Mouse (Mus musculus): ENCODE results near the gene Sft2d2. TPM values are rescaled to one million over a fixed set of nuclear protein-coding genes. Genes with fewer than 3 reads are reported as not detected.
A peak's percentile ranks its signal among the peaks of the same experiment; 100 is the strongest.

Gene Sft2d2
- polyA plus RNA-seq, 1 experiment from 2014 or later = 19.3 TPM

DNA sequence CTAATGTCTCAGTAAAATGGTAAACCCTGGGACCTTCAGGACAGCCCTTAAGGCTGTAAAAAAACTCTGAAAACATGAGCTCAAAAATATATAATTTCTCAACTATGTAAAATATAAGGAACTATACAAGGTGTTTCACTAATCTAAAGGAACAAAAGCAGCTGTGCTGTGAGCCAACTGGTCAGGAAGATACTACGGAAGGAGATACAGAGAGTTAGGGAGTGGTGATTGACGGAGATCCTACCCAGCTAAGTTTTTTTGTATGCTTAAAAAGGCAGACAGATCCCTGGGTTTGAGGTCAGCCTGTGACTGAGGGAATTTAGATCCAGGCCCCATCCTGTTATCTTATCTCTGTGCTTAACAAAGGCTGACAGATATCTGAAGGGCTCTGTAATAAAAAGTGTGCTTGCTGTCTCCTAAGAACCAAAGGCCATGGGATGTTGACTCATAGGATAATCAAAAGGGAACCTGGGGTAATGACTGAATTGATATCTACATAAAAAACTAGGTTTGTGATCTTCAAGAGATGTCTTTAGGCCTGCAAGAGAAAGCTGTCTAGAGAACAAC lies 22.9 kb upstream of the Sft2d2 start:
- TF ChIP-seq CTCF (IDR thresholded peaks at IDR 0.05) = no peak
- TF ChIP-seq EP300 (IDR thresholded peaks at IDR 0.05) = no peak
- Histone ChIP-seq H3K27ac (ENCODE audit: low read length) (no peak overlapping the region), H3K4me3 (ENCODE audit: low read depth, low read length) (no peak overlapping the region), H3K4me2 (replicated peaks; ENCODE audit: low read depth, low read length) (no peak overlapping the region), H3K9ac (replicated peaks; ENCODE audit: low read depth) (no peak overlapping the region), H3K27me3 (replicated peaks; ENCODE audit: insufficient read depth, low read length) (no peaks in the 10 kb centered on the region), H3K9me3 (ENCODE audit: low read length) (no peaks in the 10 kb centered on the region), H3K36me3 (ENCODE audit: insufficient read depth, low read length) (peaks cover 39% of the 10 kb centered on the region), H3K4me1 (ENCODE audit: insufficient read depth, low read depth, low read length) (no peaks in the 10 kb centered on the region)
- no peak for DNase-seq (ENCODE audit: low spot score)
- no peak for ATAC-seq
- WGBS = 84% methylated on average over 2 of the region's 2 CpGs

DNA sequence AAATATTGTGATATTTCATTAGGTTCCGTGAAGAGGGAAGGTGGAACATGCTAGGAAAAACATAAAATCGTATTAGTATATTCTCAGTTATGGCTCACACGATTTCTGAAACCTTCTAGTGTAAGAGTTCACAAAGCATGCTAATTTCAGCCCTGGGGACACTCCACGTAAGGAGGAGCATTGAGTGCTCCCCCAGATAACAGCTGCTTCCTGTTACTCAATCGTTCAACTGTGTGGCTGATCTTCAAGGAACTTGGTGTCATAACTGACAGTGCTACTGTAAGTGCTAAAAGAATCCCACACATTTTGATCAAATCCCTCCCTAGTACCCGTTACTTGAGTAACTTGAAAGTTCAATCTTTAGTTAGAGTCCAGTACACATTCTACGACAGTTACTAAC lies 21.6 kb upstream of the Sft2d2 start:
- Histone ChIP-seq H3K4me1 (ENCODE audit: insufficient read depth, low read depth, low read length) (no peaks in the 10 kb centered on the region), H3K27me3 (replicated peaks; ENCODE audit: insufficient read depth, low read length) (no peaks in the 10 kb centered on the region), H3K9ac (replicated peaks; ENCODE audit: low read depth) (no peak overlapping the region), H3K4me2 (replicated peaks; ENCODE audit: low read depth, low read length) (no peak overlapping the region), H3K4me3 (ENCODE audit: low read depth, low read length) (no peak overlapping the region), H3K36me3 (ENCODE audit: insufficient read depth, low read length) (peaks cover 32% of the 10 kb centered on the region; the same call in 1 of the 2 replicates), H3K9me3 (ENCODE audit: low read length) (no peaks in the 10 kb centered on the region), H3K27ac (ENCODE audit: low read length) (no peak overlapping the region)
- DNase-seq (ENCODE audit: low spot score) (no peak), ATAC-seq (no peak)
- no peak for TF ChIP-seq CTCF (IDR thresholded peaks at IDR 0.05)
- no peak for TF ChIP-seq EP300 (IDR thresholded peaks at IDR 0.05)
- 67% methylated on average over 7 of the region's 7 CpGs for WGBS

DNA sequence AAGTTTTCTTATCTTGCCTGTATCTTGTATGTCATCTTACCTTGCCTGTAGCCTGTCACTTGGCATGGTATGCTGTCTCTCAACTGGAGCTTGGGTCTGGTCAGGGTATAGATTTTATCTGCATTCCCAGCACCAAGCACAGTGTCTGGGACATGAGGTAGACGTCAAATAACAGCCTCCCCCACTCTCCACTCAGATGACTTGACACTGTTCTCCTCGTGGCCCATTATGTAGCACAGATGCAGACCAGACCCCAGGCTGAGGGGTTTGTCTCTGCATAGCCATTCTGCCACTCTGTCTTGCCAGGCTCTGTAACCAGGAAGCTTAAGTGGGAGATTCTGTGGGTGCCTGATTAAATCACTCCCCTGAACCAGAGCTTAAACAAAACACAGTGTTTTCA lies 11.4 kb upstream of the Sft2d2 start:
- 9% methylated on average over 2 of the region's 2 CpGs for WGBS

DNA sequence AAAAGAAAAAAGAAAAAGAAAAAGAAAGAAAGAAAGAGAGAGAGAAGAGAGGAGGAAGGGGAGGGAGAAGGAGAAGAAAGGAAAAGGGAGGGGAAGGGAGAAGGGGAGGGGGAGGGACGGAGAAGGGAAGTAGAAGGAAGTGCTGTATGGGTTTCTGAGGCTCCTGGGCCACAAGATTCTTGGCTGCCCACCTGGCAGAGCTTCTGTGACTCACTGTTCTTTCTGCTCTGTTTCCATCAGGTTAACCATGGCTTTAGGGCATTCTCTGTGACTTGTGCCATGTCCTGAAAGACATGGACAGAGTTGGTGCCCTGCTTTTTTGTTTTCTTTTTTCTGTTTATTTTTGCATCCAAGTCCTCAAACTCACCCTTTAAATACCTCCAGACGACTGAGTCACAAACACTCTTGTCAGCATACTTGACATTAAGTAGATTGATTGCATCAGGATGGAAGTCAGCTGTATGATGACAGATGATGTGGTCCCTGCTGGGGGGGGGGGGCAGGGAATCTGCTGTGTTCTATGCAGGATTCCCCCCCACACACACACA lies 9.3 kb upstream of the Sft2d2 start:
- H3K9me3 ChIP-seq (ENCODE audit: low read length) = no peaks in the 10 kb centered on the region
- no peak overlapping the region for H3K4me2 ChIP-seq (replicated peaks; ENCODE audit: low read depth, low read length)
- DNase-seq (ENCODE audit: low spot score) = no peak
- no peaks in the 10 kb centered on the region for H3K27me3 ChIP-seq (replicated peaks; ENCODE audit: insufficient read depth, low read length)
- no peak for ATAC-seq
- H3K27ac ChIP-seq (ENCODE audit: low read length) = no peak overlapping the region
- H3K36me3 ChIP-seq (ENCODE audit: insufficient read depth, low read length) = no peaks in the 10 kb centered on the region
- no peak overlapping the region for H3K9ac ChIP-seq (replicated peaks; ENCODE audit: low read depth)
- H3K4me1 ChIP-seq (ENCODE audit: insufficient read depth, low read depth, low read length) = no peaks in the 10 kb centered on the region
- H3K4me3 ChIP-seq (ENCODE audit: low read depth, low read length) = no peak overlapping the region
- TF ChIP-seq CTCF (IDR thresholded peaks at IDR 0.05) (no peak), EP300 (IDR thresholded peaks at IDR 0.05) (0 out of 2 replicates have a peak, but pooled peaks have one; percentile 13)
- WGBS = 29% methylated on average over 2 of the region's 2 CpGs

More for the DNA sequence above, 11.4 kb upstream of the Sft2d2 start:
- Histone ChIP-seq H3K4me1 (ENCODE audit: insufficient read depth, low read depth, low read length) (no peaks in the 10 kb centered on the region), H3K27ac (ENCODE audit: low read length) (no peak overlapping the region), H3K4me2 (replicated peaks; ENCODE audit: low read depth, low read length) (no peak overlapping the region), H3K9ac (replicated peaks; ENCODE audit: low read depth) (no peak overlapping the region), H3K9me3 (ENCODE audit: low read length) (no peaks in the 10 kb centered on the region), H3K36me3 (ENCODE audit: insufficient read depth, low read length) (no peaks in the 10 kb centered on the region), H3K27me3 (replicated peaks; ENCODE audit: insufficient read depth, low read length) (no peaks in the 10 kb centered on the region), H3K4me3 (ENCODE audit: low read depth, low read length) (no peak overlapping the region)
- no peak for ATAC-seq
- TF ChIP-seq CTCF (IDR thresholded peaks at IDR 0.05) (no peak), EP300 (IDR thresholded peaks at IDR 0.05) (no peak)
- DNase-seq (ENCODE audit: low spot score) = no peak

DNA sequence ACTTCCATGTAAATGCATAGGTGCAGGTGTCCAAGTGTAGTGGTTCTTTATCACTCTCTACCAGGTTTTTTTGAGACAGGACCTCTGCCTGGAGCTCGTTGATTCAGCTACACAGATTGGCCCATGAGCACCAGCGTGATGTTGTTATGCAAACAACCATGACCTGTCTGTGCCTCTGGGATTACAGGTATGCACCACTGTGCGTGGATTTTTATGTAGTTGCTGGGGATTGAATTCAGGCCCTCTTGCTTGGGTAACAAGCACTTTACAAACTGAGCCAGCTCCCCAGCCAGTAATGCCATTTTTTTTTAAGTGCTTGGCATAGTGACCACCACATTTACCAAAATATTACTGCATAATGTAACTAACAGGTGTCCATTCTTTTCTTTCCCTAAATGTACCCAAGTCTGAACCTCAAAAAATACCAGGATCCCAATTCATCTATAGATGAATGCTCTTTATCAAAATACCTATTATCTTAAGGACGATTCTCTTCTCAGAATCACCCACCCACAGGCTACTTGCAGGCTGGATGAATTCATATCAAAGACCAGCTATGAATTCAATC lies 7.3 kb upstream of the Sft2d2 start:
- Histone ChIP-seq H3K27ac (ENCODE audit: low read length) (no peak overlapping the region), H3K9me3 (ENCODE audit: low read length) (no peaks in the 10 kb centered on the region), H3K4me2 (replicated peaks; ENCODE audit: low read depth, low read length) (no peak overlapping the region), H3K36me3 (ENCODE audit: insufficient read depth, low read length) (no peaks in the 10 kb centered on the region), H3K4me1 (ENCODE audit: insufficient read depth, low read depth, low read length) (no peaks in the 10 kb centered on the region), H3K9ac (replicated peaks; ENCODE audit: low read depth) (no peak overlapping the region), H3K4me3 (ENCODE audit: low read depth, low read length) (no peak overlapping the region), H3K27me3 (replicated peaks; ENCODE audit: insufficient read depth, low read length) (no peaks in the 10 kb centered on the region)
- DNase-seq (ENCODE audit: low spot score) (no peak), ATAC-seq (no peak)
- WGBS = 74% methylated on average over 4 of the region's 4 CpGs
- no peak for TF ChIP-seq CTCF (IDR thresholded peaks at IDR 0.05)
- no peak for TF ChIP-seq EP300 (IDR thresholded peaks at IDR 0.05)

DNA sequence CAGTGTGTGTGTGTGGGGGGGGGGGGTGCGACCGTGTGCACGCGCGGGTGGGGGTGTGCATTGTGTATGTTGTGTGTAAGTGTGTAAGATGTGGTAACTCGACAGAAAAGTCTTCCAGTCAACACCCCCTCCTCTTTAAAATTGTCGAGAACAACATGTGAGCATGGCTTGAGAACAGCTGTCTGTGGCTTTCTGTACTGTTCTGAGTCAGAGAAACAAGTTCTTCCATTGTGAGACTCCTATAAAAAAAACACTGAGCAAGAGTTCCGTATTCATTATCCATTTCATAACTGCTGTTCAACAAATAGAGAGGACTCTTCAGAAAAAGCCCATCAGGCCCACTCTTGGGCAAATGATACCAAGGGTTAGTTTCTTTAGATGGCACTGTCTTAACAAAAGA lies 6.5 kb upstream of the Sft2d2 start:
- ATAC-seq = peak; percentile 57
- no peaks in the 10 kb centered on the region for H3K27me3 ChIP-seq (replicated peaks; ENCODE audit: insufficient read depth, low read length)
- no peak overlapping the region for H3K9ac ChIP-seq (replicated peaks; ENCODE audit: low read depth)
- no peak overlapping the region for H3K27ac ChIP-seq (ENCODE audit: low read length)
- WGBS = 41% methylated on average over 8 of the region's 8 CpGs
- peak; percentile 51 for DNase-seq (ENCODE audit: low spot score)
- no peak for TF ChIP-seq CTCF (IDR thresholded peaks at IDR 0.05)
- TF ChIP-seq EP300 (IDR thresholded peaks at IDR 0.05) = no peak
- no peaks in the 10 kb centered on the region for H3K9me3 ChIP-seq (ENCODE audit: low read length)
- H3K4me1 ChIP-seq (ENCODE audit: insufficient read depth, low read depth, low read length) = no peaks in the 10 kb centered on the region
- H3K4me2 ChIP-seq (replicated peaks; ENCODE audit: low read depth, low read length) = no peak overlapping the region
- no peaks in the 10 kb centered on the region for H3K36me3 ChIP-seq (ENCODE audit: insufficient read depth, low read length)
- no peak overlapping the region for H3K4me3 ChIP-seq (ENCODE audit: low read depth, low read length)

Data from lung, postnatal 0 days (tissue).